Mouse (Mus musculus) layer of hippocampus, adult 9-10 months (tissue): ENCODE results near the gene Xrcc2.
"Not testable (repeated sequence)": the region's sequence is repeated elsewhere in the genome, so short reads cannot be mapped to it uniquely, and the experiment has no call there.

Source experiments
- DNase-seq: peaks from one replicate; pipeline ENCODE4 v3.0.0; 2022; ENCODE audit warnings: low spot score

The Xrcc2 gene

DNA sequence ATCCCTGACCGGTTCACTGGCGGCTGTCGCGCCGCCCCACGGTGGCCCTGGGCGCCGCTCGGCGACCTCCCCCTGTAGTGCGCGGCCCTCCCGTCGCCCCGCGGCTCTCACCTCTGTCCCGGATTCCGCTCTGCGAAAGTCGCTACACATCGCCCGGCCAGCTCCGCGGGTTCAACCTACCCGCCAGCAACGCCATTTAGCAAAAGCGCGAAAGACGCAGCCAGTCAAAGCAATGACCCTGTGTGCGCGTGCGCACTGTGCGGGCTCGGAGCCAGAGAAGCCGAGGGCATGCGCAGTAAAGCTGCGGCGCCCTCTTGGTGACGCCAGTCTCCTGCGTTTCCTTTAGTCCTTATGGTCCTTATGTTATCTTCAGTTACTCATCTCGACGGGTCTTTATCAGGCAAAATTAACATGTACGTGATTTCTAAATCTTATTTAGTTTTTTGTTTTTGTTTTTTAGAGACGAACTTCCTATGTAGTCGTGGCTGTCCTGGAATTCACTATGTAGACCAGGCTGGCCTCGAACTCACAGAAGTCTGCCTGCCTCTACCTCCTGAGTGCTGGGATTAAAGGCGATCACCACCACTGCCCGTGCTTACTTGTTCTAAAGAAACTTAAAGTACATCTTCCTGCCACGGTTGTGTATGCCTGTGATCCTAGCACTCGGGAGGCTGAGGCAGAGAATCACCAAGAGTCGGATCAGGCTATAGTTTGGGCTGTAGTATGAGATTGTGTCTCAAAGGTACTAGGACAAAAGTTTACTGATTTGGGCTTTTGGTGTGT is at the start of gene Xrcc2:
Gene Xrcc2, minus strand, starts transcription at position 259 of the 783 bp plus-strand sequence.
- peak; percentile 93 for DNase-seq

GRCm38 (mm10) chr5:25754236-25754766 is 48.7 kb upstream of the Xrcc2 start:
- no peak for DNase-seq

- DNase-seq = no peak
Observed at GRCm38 (mm10) chr5:25753556-25754235, 48.1 kb upstream of the Xrcc2 start.

- DNase-seq = no peak
Observed at GRCm38 (mm10) chr5:25752862-25753261, 47.2 kb upstream of the Xrcc2 start.

DNA sequence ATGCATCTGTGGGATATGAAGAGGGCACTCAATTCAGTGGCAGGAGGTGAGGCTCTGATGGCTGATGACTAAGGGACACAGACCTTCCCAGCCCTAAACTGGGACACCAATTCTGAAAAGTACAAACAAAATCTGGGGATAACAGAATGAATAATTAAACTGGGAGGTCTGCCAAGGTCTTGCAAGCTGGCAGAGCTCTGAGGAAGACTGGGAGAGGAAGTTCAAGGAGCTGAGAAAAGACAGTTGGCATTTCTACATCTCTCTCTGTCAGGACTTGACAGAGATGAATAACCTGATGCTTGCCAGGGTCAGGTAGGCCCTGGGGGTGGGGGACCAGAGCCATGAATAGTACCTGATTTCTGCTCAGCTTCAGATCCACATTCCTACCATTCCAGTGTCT is 45.9 kb upstream of the Xrcc2 start:
- DNase-seq = no peak

DNA sequence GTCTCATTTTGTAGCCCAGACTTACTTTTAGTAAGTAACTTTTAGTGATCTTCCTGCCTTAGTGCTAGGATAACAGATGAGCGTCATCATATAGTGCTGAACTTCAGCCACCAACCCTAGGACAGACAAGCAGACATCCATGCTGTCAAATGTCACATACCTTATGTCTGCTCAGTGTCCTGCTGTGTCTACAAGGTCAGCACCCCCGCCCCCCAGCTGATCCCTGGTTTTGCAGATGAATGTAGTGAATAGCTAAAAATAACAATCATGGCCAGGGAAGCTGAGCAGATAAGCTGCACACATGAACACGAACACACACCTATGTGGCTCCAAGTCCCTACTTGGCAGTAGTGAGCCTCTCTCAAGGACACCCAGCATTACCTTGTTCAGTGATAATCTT is 43.0 kb upstream of the Xrcc2 start:
- no peak for DNase-seq

DNA sequence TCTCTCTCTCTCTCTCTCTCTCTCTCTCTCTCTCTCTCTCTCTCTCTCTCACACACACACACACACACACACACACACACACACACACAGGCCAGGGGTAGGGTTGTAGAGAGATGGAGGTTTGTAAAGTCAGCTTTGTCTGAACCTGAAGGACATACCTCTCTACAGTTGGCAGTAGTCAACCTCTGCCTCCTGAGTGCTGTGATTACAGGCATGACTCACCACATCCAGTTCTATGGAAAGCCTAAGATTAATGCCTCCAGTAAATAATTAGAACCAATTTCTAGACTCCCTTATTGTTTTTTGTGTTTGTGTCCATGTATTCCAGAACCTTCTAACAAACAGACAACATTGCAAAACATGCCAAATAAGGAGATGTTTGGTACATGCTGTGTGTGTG is 42.3 kb upstream of the Xrcc2 start:
- DNase-seq = no peak

- DNase-seq = not testable (repeated sequence)
Observed at GRCm38 (mm10) chr5:25738902-25739301, 33.3 kb upstream of the Xrcc2 start.

DNA sequence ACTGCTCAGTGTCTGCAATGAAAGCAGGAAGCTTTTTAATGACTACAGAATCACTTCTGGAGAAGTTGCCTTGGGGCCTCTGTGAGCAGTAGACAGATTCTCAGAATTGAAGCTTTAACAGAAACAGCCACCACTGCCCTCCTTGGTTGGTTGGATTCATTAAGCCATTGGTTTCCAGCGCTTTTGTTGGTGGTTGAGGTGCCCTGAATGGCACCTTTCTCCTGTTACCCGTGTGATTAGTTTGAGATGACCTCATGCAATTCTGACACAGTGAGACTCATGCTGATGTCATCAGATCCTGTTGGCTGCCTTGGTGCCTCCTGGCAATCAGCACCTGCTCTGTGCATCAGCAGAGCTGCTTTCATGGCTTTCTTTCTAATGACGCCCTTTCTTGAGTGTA is 32.8 kb upstream of the Xrcc2 start:
- DNase-seq = no peak

DNA sequence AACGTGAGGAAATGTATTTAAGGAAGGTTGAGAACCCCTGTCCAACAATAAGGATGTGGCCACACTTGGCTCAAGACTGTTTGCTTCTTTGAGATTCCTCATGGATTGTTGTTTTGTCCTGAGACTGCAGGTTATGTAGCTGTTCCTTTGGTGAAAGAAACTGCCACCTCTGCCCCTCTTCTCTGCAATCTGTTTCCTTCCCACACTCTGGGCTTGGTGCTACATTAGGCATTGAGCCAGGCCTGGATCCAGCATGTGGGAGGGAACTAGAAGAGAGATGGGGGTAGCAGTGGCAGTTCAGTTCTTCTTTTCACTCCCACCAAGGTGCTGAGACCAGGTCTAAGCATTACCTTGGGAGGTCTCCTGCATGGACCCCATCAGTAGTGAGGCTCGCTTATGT is 30.2 kb upstream of the Xrcc2 start:
- DNase-seq = no peak

DNA sequence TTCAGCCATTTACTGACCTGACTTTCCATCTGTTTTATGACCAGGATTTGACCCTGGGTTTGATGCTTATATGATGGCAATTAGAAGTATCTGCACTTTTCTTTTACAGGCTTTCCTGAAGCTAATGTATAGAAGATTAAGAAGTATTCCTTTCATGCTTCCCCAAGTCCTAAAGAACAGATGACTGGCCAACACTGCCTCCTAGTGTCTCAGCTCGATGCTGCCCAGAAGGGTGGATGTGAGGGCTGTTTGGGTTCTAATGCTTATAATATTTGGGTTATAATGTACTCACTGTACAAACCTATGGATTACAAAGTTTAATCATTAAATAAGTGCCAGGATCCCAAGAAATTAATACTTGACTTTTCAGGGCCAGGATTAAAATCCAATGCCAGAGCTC is 28.7 kb upstream of the Xrcc2 start:
- no peak for DNase-seq

- no peak for DNase-seq
Observed at GRCm38 (mm10) chr5:25724134-25724675, 18.6 kb upstream of the Xrcc2 start.

GRCm38 (mm10) chr5:25723016-25723415 is 17.4 kb upstream of the Xrcc2 start:
- DNase-seq = no peak

GRCm38 (mm10) chr5:25719390-25719789 is 13.8 kb upstream of the Xrcc2 start:
- no peak for DNase-seq

DNA sequence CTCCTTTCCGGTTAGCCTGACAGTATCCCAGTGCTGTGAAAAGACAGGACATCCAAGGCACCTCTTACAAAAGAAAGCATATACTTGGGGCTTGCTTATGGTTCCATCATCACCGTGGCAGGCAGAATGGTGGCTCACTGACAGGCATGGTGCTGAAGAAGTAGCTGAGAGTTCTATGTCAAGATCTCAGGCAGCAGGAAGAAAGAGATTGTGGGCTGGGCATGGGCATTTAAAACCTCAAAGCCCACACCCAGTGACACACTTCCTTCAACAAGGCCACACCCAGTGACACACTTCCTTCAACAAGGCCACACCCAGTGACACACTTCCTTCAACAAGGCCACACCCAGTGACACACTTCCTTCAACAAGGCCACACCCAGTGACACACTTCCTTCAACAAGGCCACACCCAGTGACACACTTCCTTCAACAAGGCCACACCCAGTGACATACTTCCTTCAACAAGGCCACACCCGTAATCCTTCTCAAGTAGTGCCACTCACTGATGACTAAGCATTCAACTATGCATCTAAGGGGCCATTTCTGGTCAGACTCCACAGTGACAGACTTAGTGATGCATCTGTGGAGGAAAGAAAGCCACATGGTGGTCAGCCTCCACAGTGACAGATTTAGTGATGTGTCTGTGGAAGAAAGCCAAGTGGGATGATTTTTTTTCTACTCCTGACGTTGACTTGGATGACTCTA is 7.5 kb upstream of the Xrcc2 start:
- DNase-seq = not testable (repeated sequence)

GRCm38 (mm10) chr5:25704702-25705566 is 691 bp downstream of the Xrcc2 start:
- DNase-seq = no peak

DNA sequence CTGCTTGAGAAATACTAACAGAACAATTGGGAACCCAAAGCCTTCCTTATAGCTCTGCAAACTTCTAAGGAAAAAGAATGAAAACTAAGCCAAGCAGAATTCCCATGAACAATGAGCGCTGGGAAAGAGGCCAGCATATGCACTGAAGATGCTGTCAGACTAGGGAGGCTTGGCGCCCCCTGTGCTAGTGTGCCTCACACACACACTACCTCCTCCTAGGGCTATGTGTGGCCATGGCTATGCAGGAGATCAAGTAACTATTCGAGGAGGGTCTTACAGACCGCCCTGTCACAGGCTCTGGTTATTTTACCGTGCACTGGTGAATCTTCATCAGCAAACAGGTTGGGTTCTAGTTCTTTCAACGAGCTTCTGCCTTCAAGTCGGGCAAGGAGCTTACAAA is 7.7 kb downstream of the Xrcc2 start:
- DNase-seq = no peak

- DNase-seq = no peak
Observed at GRCm38 (mm10) chr5:25696256-25696655, 9.4 kb downstream of the Xrcc2 start.

DNA sequence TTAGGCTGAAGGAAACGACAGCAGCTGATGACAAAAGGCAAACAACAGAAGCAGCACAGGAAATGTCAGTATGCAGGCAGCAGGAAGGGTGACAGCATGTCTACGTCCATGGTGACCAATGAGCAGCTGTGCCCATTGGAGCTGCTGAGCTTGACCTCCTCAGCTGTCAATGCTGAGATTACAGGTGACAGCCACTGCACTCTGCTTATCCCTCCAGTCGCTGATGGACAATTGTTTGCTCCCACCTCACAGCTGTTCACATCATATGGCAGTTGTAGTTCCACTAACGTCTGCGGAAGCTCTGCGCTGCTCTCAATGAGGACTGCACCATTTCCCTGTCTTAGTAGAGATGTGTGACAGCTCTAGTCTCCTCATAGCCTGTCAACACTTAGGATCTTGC is 9.8 kb downstream of the Xrcc2 start:
- DNase-seq = no peak

DNA sequence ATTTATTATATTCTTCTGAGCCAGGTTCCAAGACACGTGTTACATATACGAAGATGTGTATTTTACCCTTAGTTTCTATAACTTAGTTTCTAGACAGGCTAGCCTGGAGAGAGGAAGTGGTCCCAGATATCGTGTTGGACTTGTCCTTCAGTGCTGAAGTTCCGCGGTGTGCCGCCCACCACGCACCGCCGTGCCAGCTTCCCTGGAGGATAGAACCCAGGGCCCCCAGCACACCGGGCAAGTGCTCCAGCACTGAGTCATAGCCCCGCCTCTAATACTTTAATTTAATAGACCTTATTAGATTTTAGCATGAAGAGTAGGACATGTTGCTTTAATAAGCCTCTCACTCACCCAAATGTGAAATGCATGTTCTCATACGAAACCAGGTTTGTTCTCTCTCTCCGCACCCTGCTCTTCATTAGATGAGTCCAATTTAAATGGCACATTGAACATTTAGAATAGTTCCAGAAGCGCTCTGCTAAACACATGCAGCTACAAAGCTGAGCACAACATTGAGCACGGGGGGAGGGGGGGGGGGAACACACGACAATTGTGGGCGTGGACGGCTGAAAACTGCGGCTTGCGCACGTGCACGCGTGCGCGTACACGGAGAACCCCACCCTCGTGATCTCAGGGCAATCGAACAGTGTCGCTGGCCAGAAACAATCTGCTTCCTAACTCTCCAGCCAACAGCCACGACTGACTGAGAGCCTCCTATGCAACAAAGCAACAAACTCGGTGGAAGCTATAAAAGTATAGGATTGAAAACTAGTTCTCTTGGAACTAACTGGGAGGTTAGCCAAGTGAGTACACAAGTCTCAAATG is 33.7 kb downstream of the Xrcc2 start:
- DNase-seq = no peak

DNA sequence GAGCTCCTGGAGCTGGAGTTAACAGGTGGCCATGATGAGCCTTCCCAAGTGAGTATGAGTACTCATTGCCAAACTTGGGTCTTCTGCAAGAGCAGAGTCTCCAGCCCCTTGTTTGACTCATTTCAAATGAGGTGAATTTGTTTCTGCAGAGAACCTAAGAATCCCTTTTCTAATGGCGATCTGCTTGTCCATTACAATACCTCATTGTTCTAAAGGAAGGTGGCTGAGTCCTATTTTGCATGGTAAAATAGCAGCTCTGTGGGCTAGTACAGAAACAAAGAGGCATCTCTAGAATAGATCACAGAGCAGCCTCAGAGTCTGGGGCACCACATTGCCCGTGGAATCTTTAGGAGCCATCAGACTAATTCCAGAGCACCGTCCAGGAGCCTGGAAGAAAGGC is 34.6 kb downstream of the Xrcc2 start:
- no peak for DNase-seq
